Mouse (Mus musculus) forebrain, embryonic 14.5 days (tissue): Measurements from ENCODE around the gene Tulp1. TPM values are rescaled to one million over a fixed set of nuclear protein-coding genes. Genes with fewer than 3 reads are reported as not detected.

ENCODE experiments used
- ATAC-seq: fragments of 200-750 bp; cut with Nextera tagmentation; 2 replicates; pipeline ENCODE4 v1.8.0; 2017; ENCODE audit warnings: mild to moderate bottlenecking, moderate library complexity
- DNase-seq: peaks from one replicate; pipeline ENCODE4 v3.0.0-alpha.2; 2015; ENCODE audit warnings: low spot score
- H3K27ac ChIP-seq: fragments of 300-500 bp; sonication (generic); 2 replicates; pipeline ENCODE4 v1.5.1; 2014; ENCODE audit warnings: low read depth, mild to moderate bottlenecking, control low read depth, low read length, moderate library complexity
- H3K27me3 ChIP-seq: fragments of 300-500 bp; sonication (generic); replicated peaks from 2 replicates; pipeline ENCODE4 v1.6.1; 2014; ENCODE audit warnings: low read length, control low read depth, mixed read lengths; ENCODE audit not compliant: control insufficient read depth, insufficient read depth
- H3K36me3 ChIP-seq: fragments of 300-500 bp; sonication (generic); 2 replicates; pipeline ENCODE4 v1.6.1; 2014; ENCODE audit warnings: low read length, control low read depth; ENCODE audit not compliant: control insufficient read depth, insufficient read depth
- H3K4me1 ChIP-seq: fragments of 300-500 bp; sonication (generic); 2 replicates; pipeline ENCODE4 v1.6.1; 2014; ENCODE audit warnings: antibody characterized with exemption, low read length, control low read depth; ENCODE audit not compliant: control insufficient read depth, insufficient read depth
- H3K4me2 ChIP-seq: fragments of 300-500 bp; sonication (generic); 2 replicates; pipeline ENCODE4 v1.6.1; 2014; ENCODE audit warnings: mild to moderate bottlenecking, control low read depth, low read length
- H3K4me3 ChIP-seq: fragments of 300-500 bp; sonication (generic); 2 replicates; pipeline ENCODE4 v1.5.1; 2014; ENCODE audit warnings: low read depth, low read length, control low read depth
- H3K9ac ChIP-seq: fragments of 300-500 bp; sonication (generic); 2 replicates; pipeline ENCODE4 v1.6.1; 2014; ENCODE audit warnings: mild to moderate bottlenecking, low read length, control low read depth, moderate library complexity
- H3K9me3 ChIP-seq: fragments of 300-500 bp; sonication (generic); replicated peaks from 2 replicates; pipeline ENCODE4 v1.6.1; 2016; ENCODE audit warnings: low read length, control low read depth, mixed read lengths; ENCODE audit not compliant: control insufficient read depth
- WGBS: fragments of 180-500 bp; shearing (Covaris S2); extraction: QIAGEN DNeasy Blood & Tissue Kit; methylation state at CpG from one replicate; pipeline ENCODE4 v1.1.7; 2014; 5-methylcytosine and 5-hydroxymethylcytosine counted together
- polyA plus RNA-seq: library from polyadenylated mRNA; unstranded; fragments of >200 nt; fragmentation: Nextera tagmentation; extraction: Ambion mirVana; gene quantifications from 2 replicates; pipeline ENCODE4 v1.2.1, GENCODE M21; 2014

The Tulp1 gene
- polyA plus RNA-seq, 1 experiment from 2014 or later: 1.3 TPM

- DNase-seq (no peak), ATAC-seq (no peak)
- Histone ChIP-seq H3K9me3 (no peaks in the 10 kb centered on the region), H3K36me3 (peaks cover 35% of the 10 kb centered on the region), H3K4me1 (0 out of 2 replicates have a peak, but pooled peaks cover 8% of the 10 kb centered on the region), H3K4me2 (no peak overlapping the region), H3K27ac (no peak overlapping the region), H3K27me3 (no peaks in the 10 kb centered on the region), H3K4me3 (no peak overlapping the region), H3K9ac (no peak overlapping the region)
- 57% methylated on average over 8 of the region's 8 CpGs for WGBS
Measured at GRCm38 (mm10) chr17:28317091-28317490, 47.9 kb downstream of the Tulp1 start.

- H3K9ac ChIP-seq: no peak overlapping the region
- no peak overlapping the region for H3K4me3 ChIP-seq
- no peak overlapping the region for H3K27ac ChIP-seq
- H3K4me1 ChIP-seq: 0 out of 2 replicates have a peak, but pooled peaks cover 8% of the 10 kb centered on the region
- no peak overlapping the region for H3K4me2 ChIP-seq
- H3K36me3 ChIP-seq: peaks cover 35% of the 10 kb centered on the region
- no peaks in the 10 kb centered on the region for H3K27me3 ChIP-seq
- H3K9me3 ChIP-seq: no peaks in the 10 kb centered on the region
- DNase-seq: no peak
- ATAC-seq: no peak
- WGBS: 89% methylated on average over 9 of the region's 9 CpGs
Measured at GRCm38 (mm10) chr17:28316476-28316875, 48.5 kb downstream of the Tulp1 start.

GRCm38 (mm10) chr17:28315611-28316160 is 49.3 kb downstream of the Tulp1 start:
- Histone ChIP-seq H3K4me2 (no peak overlapping the region), H3K9me3 (no peaks in the 10 kb centered on the region), H3K36me3 (peaks cover 32% of the 10 kb centered on the region), H3K27ac (no peak overlapping the region), H3K4me1 (0 out of 2 replicates have a peak, but pooled peaks cover 8% of the 10 kb centered on the region), H3K9ac (no peak overlapping the region), H3K4me3 (no peak overlapping the region), H3K27me3 (no peaks in the 10 kb centered on the region)
- WGBS: 82% methylated on average over 20 of the region's 20 CpGs
- DNase-seq: no peak
- ATAC-seq: no peak

DNA sequence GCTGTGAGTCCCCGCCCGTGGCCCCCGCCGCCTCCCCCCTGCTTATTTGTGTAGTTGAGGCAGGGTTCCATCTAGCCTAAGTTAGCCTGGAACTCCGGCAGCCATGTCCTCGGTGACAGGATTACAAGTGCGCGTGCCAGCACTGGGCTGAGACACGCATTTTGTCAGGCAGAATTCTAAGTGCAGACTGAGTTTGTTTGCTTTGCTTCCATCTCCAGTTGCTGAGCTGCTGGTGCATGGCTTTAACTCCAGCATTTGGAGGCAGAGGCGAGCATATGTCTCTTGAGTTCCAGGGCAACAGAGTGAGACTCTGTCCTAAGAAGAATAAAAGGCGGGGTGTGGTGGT is 51.2 kb downstream of the Tulp1 start:
- peak; percentile 52 for DNase-seq
- 0 out of 2 replicates have a peak, but pooled peaks cover 8% of the 10 kb centered on the region for H3K4me1 ChIP-seq
- ATAC-seq: peak; percentile 41
- H3K4me2 ChIP-seq: peak overlapping the region; percentile 80
- H3K36me3 ChIP-seq: peaks cover 24% of the 10 kb centered on the region
- peak overlapping the region; percentile 82 for H3K9ac ChIP-seq
- peak overlapping the region; percentile 88 for H3K27ac ChIP-seq
- H3K9me3 ChIP-seq: no peaks in the 10 kb centered on the region
- 2% methylated on average over 11 of the region's 11 CpGs for WGBS
- H3K4me3 ChIP-seq: peak overlapping the region; percentile 75
- no peaks in the 10 kb centered on the region for H3K27me3 ChIP-seq

- under 1% methylated on average over 68 of the region's 69 CpGs for WGBS
- Histone ChIP-seq H3K4me3 (peak within 1 kb of the TSS; percentile 75), H3K4me1 (0 out of 2 replicates have a peak, but pooled peaks cover 8% of the 10 kb centered on the region), H3K27me3 (no peaks in the 10 kb centered on the region), H3K9me3 (no peaks in the 10 kb centered on the region), H3K36me3 (peaks cover 21% of the 10 kb centered on the region), H3K4me2 (peak within 1 kb of the TSS; percentile 80), H3K27ac (peak within 1 kb of the TSS; percentile 88), H3K9ac (peak within 1 kb of the TSS; percentile 82)
- ATAC-seq (peak; percentile 98), DNase-seq (peak; percentile 99)
Measured at GRCm38 (mm10) chr17:28313212-28313879, 51.7 kb downstream of the Tulp1 start, which contains the start of gene Fance. Gene Fance, plus strand, starts transcription at chr17:28313519.

GRCm38 (mm10) chr17:28312232-28313211 is 52.5 kb downstream of the Tulp1 start:
- Histone ChIP-seq H3K9ac (peak overlapping the region; percentile 25; the same call in 1 of the 2 replicates), H3K4me3 (peak overlapping the region; percentile 75), H3K9me3 (no peaks in the 10 kb centered on the region), H3K27ac (peak overlapping the region; percentile 33; the same call in 1 of the 2 replicates), H3K4me2 (peak overlapping the region; percentile 44), H3K27me3 (no peaks in the 10 kb centered on the region), H3K36me3 (peaks cover 16% of the 10 kb centered on the region), H3K4me1 (0 out of 2 replicates have a peak, but pooled peaks cover 8% of the 10 kb centered on the region)
- DNase-seq (no peak), ATAC-seq (no peak; the same call in 1 of the 2 replicates)
- 28% methylated on average over 17 of the region's 17 CpGs for WGBS

DNA sequence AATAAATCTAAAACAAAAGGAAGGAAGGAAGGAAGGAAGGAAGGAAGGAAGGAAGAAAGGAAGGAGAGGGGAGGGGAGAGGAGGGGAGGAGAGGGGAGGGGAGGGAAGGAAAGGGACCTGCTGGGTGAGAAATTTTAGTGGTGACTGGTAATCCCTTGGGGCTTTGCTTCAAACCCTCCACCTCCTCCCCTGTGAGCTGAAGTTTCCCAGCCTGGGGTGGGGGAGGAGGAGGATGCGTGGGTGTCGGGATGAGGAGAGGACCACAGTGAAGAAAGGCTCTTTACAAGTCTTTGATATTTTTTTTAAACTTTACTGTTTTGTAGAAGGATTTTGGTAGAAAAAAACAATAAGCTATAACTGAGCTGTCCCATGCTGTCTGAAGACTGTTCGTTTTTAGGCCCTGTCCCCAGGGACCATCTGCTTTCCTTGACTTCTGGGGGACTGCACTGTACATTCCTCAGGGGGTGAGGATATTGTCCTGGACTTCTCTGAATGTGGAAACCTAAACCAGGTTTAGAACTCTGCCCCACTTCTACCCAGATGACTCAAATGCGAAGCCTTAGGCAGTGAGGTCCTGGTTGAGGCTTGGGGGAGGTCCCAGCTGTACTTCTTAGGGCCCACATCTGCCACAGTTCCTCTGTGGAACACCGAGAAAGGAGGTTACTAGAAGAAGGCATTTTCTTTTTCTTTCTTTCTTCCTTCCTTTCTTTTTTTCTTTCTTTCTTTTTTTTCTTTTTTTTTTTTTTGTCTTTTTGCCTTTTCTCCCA is 53.5 kb downstream of the Tulp1 start:
- 78% methylated on average over 5 of the region's 5 CpGs for WGBS
- DNase-seq: no peak

DNA sequence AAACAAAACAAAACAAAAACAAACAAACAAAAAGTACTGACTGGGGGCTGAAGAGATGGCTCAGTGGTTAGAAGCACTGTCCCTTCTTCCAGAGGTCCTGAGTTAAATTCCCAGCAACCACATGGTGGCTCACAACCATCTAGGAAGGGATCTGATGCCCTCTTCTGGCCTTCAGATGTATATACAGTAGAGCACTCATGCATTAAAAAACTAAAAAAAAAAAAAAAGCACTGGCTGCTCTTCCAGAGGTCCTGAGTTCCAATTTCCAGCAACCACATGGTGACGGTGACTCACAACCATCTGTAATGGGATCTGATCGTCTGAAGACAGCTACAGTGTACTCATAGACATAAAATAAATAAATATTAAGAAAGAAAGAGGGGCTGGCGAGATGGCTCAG is 54.2 kb downstream of the Tulp1 start:
- Histone ChIP-seq H3K27me3 (no peaks in the 10 kb centered on the region), H3K36me3 (no peaks in the 10 kb centered on the region), H3K9me3 (no peaks in the 10 kb centered on the region), H3K4me2 (no peak overlapping the region), H3K27ac (no peak overlapping the region), H3K4me1 (0 out of 2 replicates have a peak, but pooled peaks cover 8% of the 10 kb centered on the region), H3K9ac (no peak overlapping the region), H3K4me3 (no peak overlapping the region)
- DNase-seq (no peak), ATAC-seq (no peak)
- 74% methylated on average over 3 of the region's 3 CpGs for WGBS

More for the DNA sequence above, 53.5 kb downstream of the Tulp1 start:
- Histone ChIP-seq H3K9me3 (no peaks in the 10 kb centered on the region), H3K9ac (no peak overlapping the region), H3K27me3 (no peaks in the 10 kb centered on the region), H3K4me2 (no peak overlapping the region), H3K36me3 (peaks cover 6% of the 10 kb centered on the region), H3K4me1 (0 out of 2 replicates have a peak, but pooled peaks cover 8% of the 10 kb centered on the region), H3K27ac (no peak overlapping the region), H3K4me3 (no peak overlapping the region)
- no peak for ATAC-seq
